ENCODE assay signal across 18 mouse cellular contexts in the genomic region with DNA sequence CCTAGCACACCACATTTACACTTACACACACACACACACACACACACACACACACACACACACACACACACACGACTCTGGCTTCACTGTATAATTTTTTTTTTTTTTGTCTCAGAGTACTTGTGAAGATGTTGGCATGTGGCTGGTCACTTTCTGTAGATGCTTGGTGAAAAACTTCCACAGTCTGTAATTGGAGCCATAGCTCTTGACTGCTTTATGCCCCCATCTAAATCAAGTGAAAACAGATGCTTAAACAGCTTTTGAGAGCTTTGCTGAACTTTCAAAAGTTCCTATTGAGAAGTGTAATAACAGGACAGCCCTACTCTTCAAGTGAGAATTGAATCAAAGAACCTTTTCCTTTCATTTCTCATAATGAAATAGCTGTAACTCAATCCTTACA.
"Had no signal": no experiment of that assay in that cellular context is flagged by ENCODE, and none has a peak within 500 bp of the region (broad histone marks: within the 10 kb centered on the region; RNA-seq: fewer than 3 reads in every experiment).

No protein-coding gene starts in this region.

- H3K9ac ChIP-seq: kidney, embryonic 15.5 days; liver, embryonic 13.5 days; liver, postnatal 0 days; lung, embryonic 15.5 days; neural tube, embryonic 12.5 days; stomach, embryonic 15.5 days had no signal

- H3K27me3 ChIP-seq: kidney, embryonic 15.5 days; liver, embryonic 13.5 days; lung, embryonic 15.5 days; megakaryocyte, embryonic 14.5 days; neural tube, embryonic 12.5 days; stomach, embryonic 15.5 days had no signal

- H3K9me3 ChIP-seq: kidney, embryonic 15.5 days; liver, embryonic 13.5 days; lung, embryonic 15.5 days; neural tube, embryonic 12.5 days; stomach, embryonic 15.5 days had no signal

- H3K27ac ChIP-seq: kidney, embryonic 15.5 days; layer of hippocampus, adult 2 months; liver, embryonic 13.5 days; lung, embryonic 15.5 days; macrophage; neural tube, embryonic 12.5 days; stomach, embryonic 15.5 days had no signal

- ATAC-seq: liver, postnatal 0 days had no signal

- H3K36me3 ChIP-seq: kidney, embryonic 15.5 days; liver, embryonic 13.5 days; lung, embryonic 15.5 days; neural tube, embryonic 12.5 days; stomach, embryonic 15.5 days had no signal

- H3K4me3 ChIP-seq: kidney, embryonic 15.5 days; layer of hippocampus, adult 2 months; liver, embryonic 13.5 days; lung, embryonic 15.5 days; megakaryocyte, embryonic 14.5 days; neural tube, embryonic 12.5 days; stomach, embryonic 15.5 days had no signal

- DNase-seq: kidney, adult 18-20 months; kidney, postnatal 4 days; liver; liver, embryonic 13.5 days; liver, postnatal 0 days; lung, postnatal 14 days; midbrain, embryonic 14.5 days; retina, postnatal 1 day; right cerebral cortex, postnatal 14 days; thymus, adult 2 months; thymus, postnatal 25 days had no signal

- H3K4me1 ChIP-seq: kidney, embryonic 15.5 days; liver, embryonic 13.5 days; lung, embryonic 15.5 days; megakaryocyte, embryonic 14.5 days; neural tube, embryonic 12.5 days; stomach, embryonic 15.5 days had no signal

- H3K4me2 ChIP-seq: kidney, embryonic 15.5 days; liver, embryonic 13.5 days; lung, embryonic 15.5 days; neural tube, embryonic 12.5 days; stomach, embryonic 15.5 days had no signal
